Mouse (Mus musculus) kidney, adult 2 months (tissue): ENCODE results near the gene Epx.

Experiments used
- CTCF ChIP-seq: fragments of 200-500 bp; conservative IDR thresholded peaks from 2 replicates; pipeline ENCODE4 v1.5.1; 2011; ENCODE audit warnings: low read depth, mild to moderate bottlenecking, control low read depth, low read length, moderate library complexity, mixed read lengths; ENCODE audit not compliant: insufficient read depth, insufficient read length
- POLR2A ChIP-seq: fragments of 200-500 bp; IDR thresholded peaks from one replicate; pipeline ENCODE4 v1.6.1; 2011; ENCODE audit warnings: low read depth, low read length, control low read depth

- no peak for TF ChIP-seq CTCF
- TF ChIP-seq POLR2A: no peak
Measured at GRCm38 (mm10) chr11:87916005-87916404, 40.7 kb upstream of the Epx start.
